In genomic region chr12:71830139-71830538, GRCm38 (mm10) we compare ENCODE assay signal across 8 mouse cellular contexts. TPM values are rescaled to one million over a fixed set of nuclear protein-coding genes. Genes with fewer than 3 reads are reported as not detected.
A peak's percentile ranks its signal among the peaks of the same experiment; 100 is the strongest.
DNase-seq lines count a peak whose midpoint lies in the region; ATAC-seq and TF ChIP-seq lines count a peak whose summit lies in the region.

No protein-coding gene starts in this region.

- H3K27me3 ChIP-seq in megakaryocyte, embryonic 14.5 days (replicated peaks) = peaks cover 2% of the 10 kb centered on the region
- H3K27me3 ChIP-seq in embryonic facial prominence, embryonic 12.5 days = no peaks in the 10 kb centered on the region
- H3K27me3 ChIP-seq in limb, embryonic 11.5 days (ENCODE audit: control insufficient read depth, insufficient read depth, low read length) = no peaks in the 10 kb centered on the region

- WGBS in embryonic facial prominence, embryonic 12.5 days = 15% methylated on average over 10 of the region's 10 CpGs
- 19% methylated on average over 10 of the region's 10 CpGs for WGBS in limb, embryonic 11.5 days
- WGBS in olfactory bulb, adult 2 months = 12% methylated on average over 10 of the region's 10 CpGs

- no peak overlapping the region for H3K27ac ChIP-seq in embryonic facial prominence, embryonic 12.5 days
- no peak overlapping the region for H3K27ac ChIP-seq in limb, embryonic 11.5 days (replicated peaks; ENCODE audit: low read depth, low read length)
- 0 out of 2 replicates have a peak overlapping the region, but pooled peaks have one; percentile 71 for H3K27ac ChIP-seq in olfactory bulb, adult 2 months (ENCODE audit: insufficient read depth, low read depth, low read length)

- no peak for TF ChIP-seq POLR2A in olfactory bulb, adult 2 months (IDR thresholded peaks at IDR 0.05; ENCODE audit: insufficient read depth, low read depth, low read length)

- H3K9me3 ChIP-seq in megakaryocyte, embryonic 14.5 days = no peaks in the 10 kb centered on the region
- H3K9me3 ChIP-seq in embryonic facial prominence, embryonic 12.5 days = no peaks in the 10 kb centered on the region
- no peaks in the 10 kb centered on the region for H3K9me3 ChIP-seq in limb, embryonic 11.5 days (ENCODE audit: control insufficient read depth, low read length)

- no peak for DNase-seq in limb, embryonic 11.5 days (ENCODE audit: low spot score)
- DNase-seq in gastrocnemius, postnatal 36 days = no peak
- DNase-seq in adipocyte (ENCODE audit: low spot score) = no peak
- no peak for DNase-seq in gastrocnemius, adult 18-20 months (ENCODE audit: low spot score)

- peak overlapping the region; percentile 97 for H3K4me3 ChIP-seq in megakaryocyte, embryonic 14.5 days (replicated peaks)
- H3K4me3 ChIP-seq in embryonic facial prominence, embryonic 12.5 days = peak overlapping the region; percentile 87
- peak overlapping the region; percentile 77 for H3K4me3 ChIP-seq in limb, embryonic 11.5 days (ENCODE audit: low read depth, low read length)
- H3K4me3 ChIP-seq in olfactory bulb, adult 2 months (ENCODE audit: insufficient read depth, low read depth, low read length) = peak overlapping the region; percentile 95

- H3K9ac ChIP-seq in embryonic facial prominence, embryonic 12.5 days = peak overlapping the region; percentile 60; the same call in 1 of the 2 replicates
- peak overlapping the region; percentile 50; the same call in 1 of the 2 replicates for H3K9ac ChIP-seq in limb, embryonic 11.5 days (ENCODE audit: low read length)

- H3K4me2 ChIP-seq in embryonic facial prominence, embryonic 12.5 days (replicated peaks) = peak overlapping the region; percentile 97
- H3K4me2 ChIP-seq in limb, embryonic 11.5 days (ENCODE audit: low read depth, severe bottlenecking) = peak overlapping the region; percentile 53

- H3K36me3 ChIP-seq in megakaryocyte, embryonic 14.5 days (replicated peaks; ENCODE audit: low read length) = peaks cover 26% of the 10 kb centered on the region
- no peaks in the 10 kb centered on the region for H3K36me3 ChIP-seq in embryonic facial prominence, embryonic 12.5 days
- H3K36me3 ChIP-seq in limb, embryonic 11.5 days (ENCODE audit: control insufficient read depth, insufficient read depth, low read length) = no peaks in the 10 kb centered on the region

- H3K4me1 ChIP-seq in megakaryocyte, embryonic 14.5 days = peaks cover 55% of the 10 kb centered on the region
- H3K4me1 ChIP-seq in embryonic facial prominence, embryonic 12.5 days = peaks cover 15% of the 10 kb centered on the region; the same call in 1 of the 2 replicates
- peaks cover 5% of the 10 kb centered on the region for H3K4me1 ChIP-seq in limb, embryonic 11.5 days (ENCODE audit: control insufficient read depth, insufficient read depth, low read length)
- H3K4me1 ChIP-seq in olfactory bulb, adult 2 months (ENCODE audit: control insufficient read depth, insufficient read depth, low read length) = peaks cover 3% of the 10 kb centered on the region

- intact Hi-C loops in gastrocnemius, postnatal 36 days (cut with DNase I) = loop anchor here (2.0 to 5.0 kb wide), 3 partner anchors 61 to 217 kb away; no protein-coding TSS in a partner anchor

- no peak for ATAC-seq in megakaryocyte, adult 5-6 weeks (ENCODE audit: poor library complexity, severe bottlenecking)
- ATAC-seq in embryonic facial prominence, embryonic 12.5 days (ENCODE audit: insufficient number of reproducible peaks, insufficient read depth, low FRiP score, low TSS enrichment) = no peak
- no peak for ATAC-seq in limb, embryonic 11.5 days (ENCODE audit: insufficient number of reproducible peaks, low FRiP score, low TSS enrichment, low read depth)

- TF ChIP-seq CTCF in olfactory bulb, adult 2 months (IDR thresholded peaks at IDR 0.05; ENCODE audit: insufficient read depth, low read depth, low read length) = no peak

RNA-seq across cellular contexts. Expression of gene Daam1, which starts 0.7 kb away (rescaled TPM):
- polyA plus RNA-seq in megakaryocyte, embryonic 14.5 days (2012; ENCODE audit: insufficient read depth, low replicate concordance) = 52.8 and 186 TPM in 2 replicates
- total RNA-seq in megakaryocyte, adult 5-6 weeks (2015) = 12.3 and 12.7 TPM in 2 replicates
- total RNA-seq in megakaryocyte, adult 5-6 weeks (2017) = 14.6 and 18.0 TPM in 2 replicates
- polyA plus RNA-seq in embryonic facial prominence, embryonic 12.5 days (2016; fragmentation: Nextera tagmentation; extraction: Ambion mirVana) = 8.4 and 9.8 TPM in 2 replicates
- polyA plus RNA-seq in limb, embryonic 11.5 days (2014; fragmentation: Nextera tagmentation; extraction: Ambion mirVana) = 8.5 and 9.0 TPM in 2 replicates
- polyA plus RNA-seq in olfactory bulb, adult 2 months (2012; ENCODE audit: insufficient read depth, insufficient read length, low replicate concordance, missing spikeins) = not detected in 2 replicates
- total RNA-seq in gastrocnemius, postnatal 36 days (2021) = 10 to 100 TPM in 1 of 2 experiments, 1 to 10 TPM in 1; 9.7 to 10.6 TPM
- total RNA-seq in gastrocnemius, adult 18-20 months (2021) = 10 to 100 TPM in 1 of 2 experiments, 1 to 10 TPM in 1; 9.5 to 11.7 TPM
